Mouse (Mus musculus) lung, postnatal 10 days (tissue): Measurements from ENCODE around the gene Camta1.

ENCODE experiments used
- DNase-seq: peaks from one replicate; pipeline ENCODE4 v3.0.0; 2021

Gene Camta1

DNA sequence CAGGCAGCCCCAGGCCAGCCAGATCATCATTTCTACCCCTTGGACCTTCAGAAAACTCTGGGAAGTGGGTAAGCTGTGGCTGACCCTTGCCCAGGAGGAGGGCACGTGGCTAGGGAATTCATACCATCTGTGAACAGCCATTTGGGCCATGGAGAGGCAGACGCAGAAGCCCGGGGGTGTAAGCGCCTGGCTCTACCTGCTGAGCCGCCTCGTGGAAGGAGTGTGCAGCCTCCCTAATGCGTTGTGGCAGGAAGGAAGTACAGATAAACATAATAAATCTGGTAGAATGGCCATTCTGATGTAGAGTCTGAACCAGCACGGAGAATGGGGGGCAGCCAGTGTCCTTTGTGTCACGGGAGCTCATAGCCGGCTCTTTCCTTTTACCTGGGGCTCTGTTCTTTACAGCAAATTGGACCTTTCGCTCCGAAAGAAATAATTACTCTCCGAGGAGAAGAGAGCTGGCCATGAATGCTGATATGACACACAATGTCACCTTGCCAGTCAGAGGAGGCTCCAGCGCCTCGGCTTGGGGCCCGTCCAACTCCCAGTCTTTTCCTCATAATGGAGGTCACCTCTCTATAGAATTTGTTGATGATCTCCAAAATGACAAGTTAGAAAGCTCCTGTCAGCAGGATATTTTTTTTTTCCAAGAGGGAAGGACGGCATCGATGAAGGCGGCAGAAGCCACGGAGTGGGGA is 500.6 kb downstream of the Camta1 start:
- no peak for DNase-seq

DNA sequence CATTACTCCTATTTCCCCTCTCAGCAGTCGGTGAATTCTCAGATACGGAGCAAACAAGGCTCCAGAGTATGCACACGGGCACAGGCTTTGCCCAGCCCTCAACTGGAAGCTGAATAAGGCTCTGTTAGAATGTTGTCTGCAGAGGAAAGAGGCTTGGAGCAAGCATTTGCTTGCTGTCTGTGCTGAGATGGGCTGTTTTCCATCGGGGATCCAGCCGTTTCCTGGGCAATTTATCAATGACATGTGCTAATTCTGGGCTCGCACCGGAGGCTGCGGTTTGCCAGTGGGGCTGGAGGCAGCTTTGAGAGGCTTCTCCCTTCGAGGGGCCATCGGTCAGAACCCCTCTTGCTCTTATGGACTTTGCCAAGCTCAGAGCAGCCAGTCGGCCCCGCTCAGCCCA is 506.2 kb downstream of the Camta1 start:
- DNase-seq = no peak

- no peak for DNase-seq
These were observed 508.9 kb downstream of the Camta1 start for GRCm38 (mm10) chr4:151352791-151353190.

GRCm38 (mm10) chr4:151352249-151352648 is 509.4 kb downstream of the Camta1 start:
- no peak for DNase-seq

GRCm38 (mm10) chr4:151351757-151352156 is 509.9 kb downstream of the Camta1 start:
- peak; percentile 55 for DNase-seq

DNA sequence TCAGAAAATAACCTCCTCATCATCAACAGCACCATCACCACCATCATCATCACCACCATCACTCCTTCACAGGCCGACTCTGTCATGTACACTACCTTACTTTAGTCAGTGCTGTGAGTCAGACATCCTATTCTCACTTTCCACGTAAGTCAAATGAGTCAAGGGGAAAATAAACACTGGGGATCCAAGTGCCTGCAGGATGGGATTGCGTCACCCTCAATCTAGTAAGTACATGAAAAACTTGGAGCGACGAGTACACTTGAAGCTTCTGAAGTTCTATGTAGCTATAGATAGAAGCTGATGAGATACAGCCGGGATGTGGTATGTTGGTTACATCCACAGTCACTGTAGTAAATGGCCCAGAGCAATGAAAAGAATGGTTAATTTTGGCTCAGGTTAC is 514.1 kb downstream of the Camta1 start:
- no peak for DNase-seq

DNA sequence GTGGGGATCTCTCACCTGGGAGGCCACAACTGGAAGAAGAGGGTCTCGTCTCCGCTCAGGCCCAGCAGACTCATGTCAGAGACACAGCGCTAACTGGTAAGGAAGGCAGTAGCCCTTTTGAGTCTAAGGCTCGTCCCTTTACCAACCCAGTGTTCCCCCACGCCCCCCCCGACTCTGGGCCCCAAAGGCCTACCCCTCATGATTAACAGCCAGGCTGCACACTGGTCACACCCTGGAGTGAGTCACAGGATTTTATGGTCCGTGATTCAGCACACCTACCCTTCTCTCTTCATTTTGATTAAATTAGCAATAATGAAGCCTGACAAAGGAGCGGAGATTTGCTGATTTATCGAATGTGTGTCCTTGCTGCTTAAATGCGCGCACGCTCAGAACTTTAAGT is 515.0 kb downstream of the Camta1 start:
- no peak for DNase-seq

DNA sequence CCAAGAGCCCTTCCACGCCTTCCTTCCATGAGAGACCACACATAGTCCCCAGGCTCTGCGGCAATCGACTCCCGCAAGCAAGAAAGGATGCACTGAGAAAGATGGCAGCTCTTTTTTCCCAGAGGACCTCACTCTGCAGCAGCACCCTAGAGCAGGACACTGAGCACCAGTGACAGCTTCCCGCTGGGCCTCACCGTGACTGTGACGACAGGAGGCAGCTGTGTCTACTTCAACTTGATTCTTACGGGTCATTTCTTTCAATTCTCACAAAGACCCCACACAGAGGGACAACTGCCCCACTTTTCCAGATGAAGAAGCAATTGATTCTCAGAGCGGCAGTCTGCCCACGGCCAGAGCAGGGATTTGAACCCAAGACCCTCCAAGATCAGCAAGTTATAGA is 516.9 kb downstream of the Camta1 start:
- no peak for DNase-seq

GRCm38 (mm10) chr4:151339421-151339820 is 522.3 kb downstream of the Camta1 start:
- DNase-seq = no peak

- no peak for DNase-seq
These were observed 522.7 kb downstream of the Camta1 start for GRCm38 (mm10) chr4:151338931-151339330.

- no peak for DNase-seq
These were observed 524.1 kb downstream of the Camta1 start for GRCm38 (mm10) chr4:151337543-151337942.

DNA sequence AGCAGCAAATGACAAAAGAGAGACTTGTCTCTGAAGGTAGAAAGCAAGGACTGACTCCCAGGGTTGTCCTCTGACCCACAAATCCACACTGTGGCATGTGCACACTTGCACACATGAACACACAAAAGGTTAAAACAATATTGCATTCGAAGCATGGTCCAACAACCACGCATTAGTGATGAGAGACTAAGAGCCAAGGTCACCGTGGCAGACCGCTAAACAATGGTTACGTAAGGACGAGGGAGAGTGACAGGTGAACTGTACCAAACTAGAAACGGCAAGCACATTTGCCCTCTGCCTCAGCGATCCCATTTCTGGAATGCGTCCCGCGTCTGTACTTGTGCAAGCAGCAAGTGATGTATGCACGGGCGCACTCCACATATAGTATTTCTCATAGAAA is 525.3 kb downstream of the Camta1 start:
- no peak for DNase-seq

GRCm38 (mm10) chr4:151334951-151335742 is 526.5 kb downstream of the Camta1 start:
- DNase-seq = peak; percentile 41

DNA sequence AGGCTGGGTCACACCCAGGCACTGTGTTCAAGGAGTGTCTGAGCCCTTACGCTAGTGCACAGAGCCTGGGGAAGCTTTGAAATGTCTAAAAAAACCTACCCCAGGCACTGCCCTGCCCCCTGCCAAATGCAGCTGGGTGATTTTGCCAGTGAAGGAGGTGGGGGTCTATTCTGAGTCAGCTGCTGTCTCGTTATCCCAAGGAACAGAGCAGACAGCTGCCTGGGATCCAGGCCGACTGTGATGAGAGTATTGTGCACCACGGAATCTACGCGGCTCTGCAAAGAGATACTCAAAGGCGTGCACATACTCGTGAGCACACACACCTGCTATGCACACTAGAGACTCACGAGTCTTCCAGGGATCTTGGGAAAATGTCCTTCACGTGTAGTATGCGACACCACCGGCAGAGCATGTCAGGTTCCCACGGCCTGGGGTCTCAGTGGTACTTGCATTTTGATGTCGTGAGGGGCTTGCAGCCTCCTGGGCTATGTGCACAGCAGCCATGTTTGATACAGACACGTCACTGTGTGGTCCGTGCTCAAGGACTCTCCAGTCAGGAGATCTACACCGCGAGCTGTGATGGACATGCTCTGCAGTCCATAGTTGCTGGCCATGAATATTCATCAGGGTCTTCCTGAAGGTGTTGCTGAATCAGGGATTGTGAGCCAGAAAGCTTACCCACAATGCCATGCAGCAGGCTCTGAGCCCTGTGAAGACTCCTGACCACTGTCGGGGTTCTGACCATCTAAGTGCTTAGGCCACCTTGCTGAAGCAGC is 529.4 kb downstream of the Camta1 start:
- DNase-seq = no peak

DNA sequence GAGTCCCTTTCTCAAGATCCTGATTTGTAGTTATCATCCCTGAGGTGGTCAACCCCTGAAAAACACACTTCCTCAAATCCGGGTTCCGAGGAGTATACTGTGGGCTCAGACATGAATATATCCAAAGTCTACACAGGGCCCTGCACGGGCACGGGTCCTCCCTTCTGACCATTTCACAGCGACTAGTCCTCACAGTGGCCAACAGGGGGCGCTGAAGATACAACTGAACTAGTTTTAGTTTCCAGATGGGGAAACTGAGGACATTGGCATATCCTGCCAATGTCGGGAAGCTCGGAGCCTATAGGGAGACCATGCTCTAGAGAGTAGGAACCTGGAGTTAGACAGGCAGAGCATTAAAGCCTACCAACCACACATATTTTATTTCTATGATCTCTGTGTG is 530.7 kb downstream of the Camta1 start:
- DNase-seq = no peak

- DNase-seq = no peak
These were observed 533.6 kb downstream of the Camta1 start for GRCm38 (mm10) chr4:151328071-151328470.

GRCm38 (mm10) chr4:151326971-151327686 is 534.5 kb downstream of the Camta1 start:
- DNase-seq = no peak

DNA sequence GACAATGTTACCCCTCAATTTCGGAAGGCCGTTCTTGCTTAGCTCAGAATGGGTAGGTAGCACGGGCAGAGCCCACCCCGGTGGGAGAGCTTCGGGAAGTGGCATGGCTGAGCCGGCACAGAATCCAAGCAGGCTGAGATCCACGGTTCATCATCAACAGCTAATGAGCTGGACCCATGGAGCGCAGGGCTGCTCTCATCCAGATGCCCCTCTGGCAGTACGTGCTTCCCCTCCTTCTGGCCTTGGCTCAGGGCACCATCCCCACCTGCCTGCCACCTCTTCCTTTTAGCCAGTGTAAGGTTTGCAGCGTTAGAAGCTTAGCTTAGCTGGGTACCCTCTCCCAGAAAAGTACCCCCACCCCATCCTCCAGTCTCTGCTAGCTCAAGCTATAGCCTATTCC is 545.2 kb downstream of the Camta1 start:
- no peak for DNase-seq

GRCm38 (mm10) chr4:151315726-151316125 is 546.0 kb downstream of the Camta1 start:
- no peak for DNase-seq

DNA sequence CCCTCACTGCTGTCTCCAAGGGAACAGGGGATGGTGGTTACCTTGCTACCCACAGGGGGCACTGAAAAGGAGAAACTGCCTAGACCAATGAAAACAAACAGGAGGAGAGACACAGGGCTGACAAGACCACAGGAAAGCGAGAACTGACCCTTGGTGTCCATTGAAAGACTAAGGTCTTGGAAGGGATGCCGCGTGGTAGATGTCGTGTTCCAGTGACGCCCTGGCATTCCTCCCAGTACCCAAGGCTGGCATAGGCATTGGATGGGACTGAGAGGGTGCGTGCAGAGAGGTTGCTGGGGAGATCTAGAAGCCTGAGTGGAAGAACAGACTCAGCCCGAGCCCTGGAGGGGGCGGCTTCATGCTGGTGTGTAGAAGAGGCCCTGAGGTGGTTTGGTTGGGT is 550.9 kb downstream of the Camta1 start:
- DNase-seq = no peak

DNA sequence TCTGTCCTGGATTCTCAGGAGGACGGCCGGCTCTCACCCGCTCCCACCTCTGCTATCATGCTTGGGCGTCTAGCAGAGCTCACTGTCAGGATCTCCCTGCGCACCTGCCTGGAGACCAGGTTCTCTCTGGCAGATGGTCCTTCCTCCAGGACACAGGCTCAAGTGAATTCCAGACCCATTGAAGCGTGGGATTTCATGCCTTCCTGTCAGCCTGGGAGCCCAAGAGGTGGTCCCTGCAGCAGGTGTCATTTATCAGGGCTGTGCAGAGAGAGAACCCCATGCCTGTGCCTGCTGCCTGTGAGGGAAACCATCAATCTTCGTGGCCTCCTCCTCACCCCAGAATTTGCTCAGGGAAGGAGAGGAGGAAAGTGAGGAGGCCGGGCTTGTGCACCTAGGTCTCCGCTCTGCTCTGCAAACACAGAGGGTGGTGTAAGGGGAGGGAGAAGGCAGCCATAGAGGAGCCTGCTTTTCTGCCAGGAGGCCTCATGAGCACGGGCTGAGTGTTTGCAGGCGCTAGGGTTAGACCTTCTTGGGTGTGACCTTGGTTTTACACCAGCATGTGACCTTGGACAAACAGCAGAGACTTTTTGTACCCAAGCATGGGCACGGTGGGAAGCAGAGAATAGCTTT is 551.5 kb downstream of the Camta1 start:
- DNase-seq = no peak

GRCm38 (mm10) chr4:151306890-151307289 is 554.8 kb downstream of the Camta1 start:
- no peak for DNase-seq
